Mouse (Mus musculus) CH12.LX (cell line): Measurements from ENCODE around the gene Zfp605.

Experiments used
- BHLHE40 ChIP-seq: IDR thresholded peaks from 2 replicates; pipeline ENCODE4 v1.6.1; 2011; ENCODE audit warnings: mild to moderate bottlenecking, low read depth, low read length, improper control_type of control experiment
- CTCF ChIP-seq, 2 experiments: IDR thresholded peaks in 1 of 2; conservative IDR thresholded peaks in 1 of 2; 2 replicates each; pipeline ENCODE4 v1.5.1; 2011 to 2012; ENCODE audit warnings: low read depth in 2 of 2, low read length in 2 of 2, improper control_type of control experiment in 1 of 2, inconsistent platforms in 1 of 2, mild to moderate bottlenecking in 1 of 2, moderate library complexity in 1 of 2
- ELF1 ChIP-seq: IDR thresholded peaks from 2 replicates; pipeline ENCODE4 v1.6.1; 2014; ENCODE audit warnings: low read depth, mild to moderate bottlenecking, inconsistent platforms, low read length, improper control_type of control experiment
- EP300 ChIP-seq: IDR thresholded peaks from 2 replicates; pipeline ENCODE4 v1.6.1; 2011; ENCODE audit warnings: low read length, improper control_type of control experiment
- ETS1 ChIP-seq: conservative IDR thresholded peaks from 2 replicates; pipeline ENCODE4 v1.6.1; 2012; ENCODE audit warnings: low read depth, mild to moderate bottlenecking, inconsistent platforms, low read length, improper control_type of control experiment, moderate library complexity
- MAFK ChIP-seq: IDR thresholded peaks from 2 replicates; pipeline ENCODE4 v1.6.1; 2011; ENCODE audit warnings: low read length, improper control_type of control experiment; ENCODE audit not compliant: insufficient replicate concordance
- MEF2A ChIP-seq: IDR thresholded peaks from 2 replicates; pipeline ENCODE4 v1.6.1; 2014; ENCODE audit warnings: low read depth, mild to moderate bottlenecking, inconsistent platforms, low read length, improper control_type of control experiment, borderline replicate concordance
- MXI1 ChIP-seq: IDR thresholded peaks from 2 replicates; pipeline ENCODE4 v1.6.1; 2011; ENCODE audit warnings: mild to moderate bottlenecking, low read depth, low read length, improper control_type of control experiment
- POLR2A ChIP-seq: IDR thresholded peaks from 2 replicates; pipeline ENCODE4 v1.6.1; 2011; ENCODE audit warnings: low read depth, mild to moderate bottlenecking, improper control_type of control experiment, low read length
- POLR2AphosphoS2 ChIP-seq: IDR thresholded peaks from 2 replicates; pipeline ENCODE4 v1.6.1; 2011; ENCODE audit warnings: low read depth, low read length, improper control_type of control experiment
- RCOR1 ChIP-seq: conservative IDR thresholded peaks from 2 replicates; pipeline ENCODE4 v1.6.1; 2012; ENCODE audit warnings: low read depth, mild to moderate bottlenecking, inconsistent platforms, low read length, improper control_type of control experiment
- SMC3 ChIP-seq: IDR thresholded peaks from 2 replicates; pipeline ENCODE4 v1.6.1; 2011; ENCODE audit warnings: low read depth, low read length, improper control_type of control experiment
- TBP ChIP-seq: conservative IDR thresholded peaks from 2 replicates; pipeline ENCODE4 v1.6.1; 2011; ENCODE audit warnings: low read depth, low read length, improper control_type of control experiment
- ZC3H11A ChIP-seq: IDR thresholded peaks from 2 replicates; pipeline ENCODE4 v1.6.1; 2012; ENCODE audit warnings: low read depth, mild to moderate bottlenecking, inconsistent platforms, low read length, improper control_type of control experiment

GRCm38 (mm10) chr5:110106901-110107564 is 2.9 kb upstream of the Zfp605 start:
- TF ChIP-seq POLR2A (no peak), TBP (no peak), MXI1 (no peak), BHLHE40 (no peak), MEF2A (no peak), POLR2AphosphoS2 (no peak), CTCF (conservative IDR thresholded peaks at IDR 0.05 in 1 of 2, IDR thresholded peaks at IDR 0.05 in 1 of 2; ENCODE audit: low read depth in 2 of 2, low read length in 2 of 2) (no peak), MAFK (no peak), ELF1 (no peak), EP300 (no peak), ETS1 (no peak), RCOR1 (no peak), ZC3H11A (no peak), SMC3 (no peak)
